Mouse (Mus musculus) MEL (cell line): ENCODE results near the gene Tnip3. TPM values are rescaled to one million over a fixed set of nuclear protein-coding genes. Genes with fewer than 3 reads are reported as not detected.

ENCODE experiments used
- DNase-seq: peaks from one replicate; pipeline ENCODE4 v3.0.0; 2011; ENCODE audit warnings: low read depth, low spot score
- H3K27ac ChIP-seq: 2 replicates; pipeline ENCODE4 v1.5.1; 2012; ENCODE audit warnings: low read depth, mild to moderate bottlenecking, control low read depth, low read length, moderate library complexity; ENCODE audit not compliant: control insufficient read depth
- H3K27me3 ChIP-seq, 2 experiments: fragments of 150-350 bp in 1 of 2; sonication (generic) in 1 of 2; 2 replicates each; pipeline ENCODE4 v1.6.1; 2012; ENCODE audit warnings: low read length in 2 of 2, mild to moderate bottlenecking in 2 of 2, improper control_type of control experiment in 1 of 2, moderate library complexity in 1 of 2; ENCODE audit not compliant: insufficient read depth in 2 of 2, control insufficient read depth in 1 of 2
- H3K36me3 ChIP-seq, 2 experiments: 2 replicates each; pipeline ENCODE4 v1.6.1; 2012 to 2014; ENCODE audit warnings: low read length in 2 of 2, improper control_type of control experiment in 1 of 2, inconsistent platforms in 1 of 2, mild to moderate bottlenecking in 1 of 2; ENCODE audit not compliant: insufficient read depth in 2 of 2, control insufficient read depth in 1 of 2
- H3K4me1 ChIP-seq, 2 experiments: fragments of 150-350 bp in 1 of 2; sonication (generic) in 1 of 2; 2 replicates each; pipeline ENCODE4 v1.6.1; 2012; ENCODE audit warnings: low read length in 2 of 2, improper control_type of control experiment in 1 of 2, mild to moderate bottlenecking in 1 of 2; ENCODE audit not compliant: insufficient read depth in 2 of 2, control insufficient read depth in 1 of 2
- H3K4me3 ChIP-seq, 2 experiments: fragments of 150-350 bp in 1 of 2; sonication (generic) in 1 of 2; 2 replicates each; pipeline ENCODE4 v1.5.1; 2012; ENCODE audit warnings: low read depth in 2 of 2, low read length in 2 of 2, mild to moderate bottlenecking in 2 of 2, moderate library complexity in 2 of 2, control low read depth in 1 of 2, improper control_type of control experiment in 1 of 2; ENCODE audit not compliant: control insufficient read depth in 1 of 2, insufficient read depth in 1 of 2
- H3K79me2 ChIP-seq: 2 replicates; pipeline ENCODE4 v1.6.1; 2012; ENCODE audit warnings: mild to moderate bottlenecking, low read length, moderate library complexity; ENCODE audit not compliant: control insufficient read depth, poor library complexity, insufficient read depth
- H3K9ac ChIP-seq: 2 replicates; pipeline ENCODE4 v1.6.1; 2012; ENCODE audit warnings: low read depth, mild to moderate bottlenecking, control low read depth, low read length, moderate library complexity; ENCODE audit not compliant: control insufficient read depth, poor library complexity, severe bottlenecking
- H3K9me3 ChIP-seq: fragments of 150-350 bp; sonication (generic); replicated peaks from 2 replicates; pipeline ENCODE4 v1.6.1; 2012; ENCODE audit warnings: mild to moderate bottlenecking, low read length, improper control_type of control experiment, moderate library complexity; ENCODE audit not compliant: insufficient read depth
- CHD1 ChIP-seq: IDR thresholded peaks from 2 replicates; pipeline ENCODE4 v1.6.1; 2012; ENCODE audit warnings: low read depth, mild to moderate bottlenecking, inconsistent platforms, low read length, improper control_type of control experiment
- CTCF ChIP-seq, 3 experiments: IDR thresholded peaks in 2 of 3; conservative IDR thresholded peaks in 1 of 3; 2 replicates each; pipeline ENCODE4 v1.5.1; 2011 to 2012; ENCODE audit warnings: low read length in 3 of 3, low read depth in 2 of 3, mild to moderate bottlenecking in 2 of 3, improper control_type of control experiment in 1 of 3, inconsistent platforms in 1 of 3, mixed read lengths in 1 of 3, moderate library complexity in 1 of 3; ENCODE audit not compliant: control insufficient read depth in 1 of 3, insufficient read depth in 1 of 3, poor library complexity in 1 of 3, severe bottlenecking in 1 of 3
- ETS1 ChIP-seq: IDR thresholded peaks from 2 replicates; pipeline ENCODE4 v1.6.1; 2012; ENCODE audit warnings: low read depth, mild to moderate bottlenecking, inconsistent platforms, low read length, improper control_type of control experiment, moderate library complexity
- HCFC1 ChIP-seq: IDR thresholded peaks from 2 replicates; pipeline ENCODE4 v1.6.1; 2012; ENCODE audit warnings: low read depth, mild to moderate bottlenecking, inconsistent platforms, low read length, improper control_type of control experiment, moderate library complexity
- MAZ ChIP-seq: IDR thresholded peaks from 2 replicates; pipeline ENCODE4 v1.6.1; 2012; ENCODE audit warnings: low read depth, mild to moderate bottlenecking, inconsistent platforms, low read length, improper control_type of control experiment
- MEF2A ChIP-seq: IDR thresholded peaks from 2 replicates; pipeline ENCODE4 v1.6.1; 2014; ENCODE audit warnings: low read depth, mild to moderate bottlenecking, inconsistent platforms, low read length, improper control_type of control experiment; ENCODE audit not compliant: poor library complexity, insufficient replicate concordance, severe bottlenecking; ENCODE audit errors: extremely low read depth
- MXI1 ChIP-seq: IDR thresholded peaks from 2 replicates; pipeline ENCODE4 v1.6.1; 2011; ENCODE audit warnings: mild to moderate bottlenecking, low read depth, low read length, improper control_type of control experiment
- NELFE ChIP-seq: IDR thresholded peaks from 2 replicates; pipeline ENCODE4 v1.6.1; 2011; ENCODE audit warnings: low read depth, low read length, improper control_type of control experiment
- POLR2A ChIP-seq, 2 experiments: IDR thresholded peaks; 2 replicates each; pipeline ENCODE4 v1.6.1; 2011 to 2012; ENCODE audit warnings: low read length in 2 of 2, mild to moderate bottlenecking in 2 of 2, control low read depth in 1 of 2, improper control_type of control experiment in 1 of 2, low read depth in 1 of 2, moderate library complexity in 1 of 2; ENCODE audit not compliant: control insufficient read depth in 1 of 2, insufficient read depth in 1 of 2, poor library complexity in 1 of 2
- POLR2AphosphoS2 ChIP-seq: IDR thresholded peaks from 2 replicates; pipeline ENCODE4 v1.6.1; 2011; ENCODE audit warnings: low read length, improper control_type of control experiment
- SIN3A ChIP-seq: IDR thresholded peaks from 2 replicates; pipeline ENCODE4 v1.6.1; 2012; ENCODE audit warnings: low read length, improper control_type of control experiment, inconsistent platforms
- polyA plus RNA-seq, 2 experiments: library from polyadenylated mRNA; stranded (reverse) in 1 of 2; unstranded in 1 of 2; fragments of >175 nt in 1 of 2; fragments of >200 nt in 1 of 2; gene quantifications; 2 replicates each; pipeline versions ENCODE4 v1.2.1 to v1.2.4; 2012; ENCODE audit warnings: low replicate concordance in 2 of 2, low read depth in 1 of 2; ENCODE audit not compliant: insufficient read length in 2 of 2, insufficient read depth in 1 of 2, missing spikeins in 1 of 2
- total RNA-seq: library from RNA; depleted of rRNA; stranded (reverse); fragments of 300-350 nt; gene quantifications from 2 replicates; pipeline ENCODE4 v1.2.3, GENCODE M21; 2012

Gene Tnip3
- total and polyA plus RNA-seq, 3 experiments: 0.99 TPM; not detected in 2

GRCm38 (mm10) chr6:65533687-65534086 is 8.6 kb downstream of the Tnip3 start:
- H3K27me3 ChIP-seq: peaks cover 0 to 3% of the 10 kb centered on the region in 2 experiments; a peak in 1 of 4 replicates
- TF ChIP-seq NELFE: no peak
- no peak for TF ChIP-seq POLR2A (IDR thresholded peaks at IDR 0.05; ENCODE audit: control insufficient read depth in 1 of 2, insufficient read depth in 1 of 2, low read depth in 1 of 2, low read length in 2 of 2, poor library complexity in 1 of 2)
- TF ChIP-seq MEF2A: no peak
- H3K4me3 ChIP-seq: no peak overlapping the region
- no peak overlapping the region for H3K9ac ChIP-seq
- H3K4me1 ChIP-seq: no peaks in the 10 kb centered on the region
- no peak overlapping the region for H3K27ac ChIP-seq
- H3K36me3 ChIP-seq: no peaks in the 10 kb centered on the region
- no peak for DNase-seq
- H3K79me2 ChIP-seq: no peaks in the 10 kb centered on the region
- no peaks in the 10 kb centered on the region for H3K9me3 ChIP-seq

- Histone ChIP-seq H3K4me1 (no peaks in the 10 kb centered on the region), H3K4me3 (no peak overlapping the region), H3K27me3 (peaks cover 0 to 3% of the 10 kb centered on the region in 2 experiments; a peak in 1 of 4 replicates), H3K36me3 (no peaks in the 10 kb centered on the region), H3K27ac (no peak overlapping the region), H3K9ac (no peak overlapping the region), H3K9me3 (no peaks in the 10 kb centered on the region), H3K79me2 (no peaks in the 10 kb centered on the region)
- no peak for TF ChIP-seq MAZ
- no peak for TF ChIP-seq ETS1
- DNase-seq: no peak
Observed at GRCm38 (mm10) chr6:65537327-65537884, 12.3 kb downstream of the Tnip3 start.

- Histone ChIP-seq H3K36me3 (no peaks in the 10 kb centered on the region), H3K9me3 (no peaks in the 10 kb centered on the region), H3K27ac (no peak overlapping the region), H3K4me1 (no peaks in the 10 kb centered on the region), H3K79me2 (no peaks in the 10 kb centered on the region), H3K4me3 (no peak overlapping the region), H3K9ac (no peak overlapping the region), H3K27me3 (peaks cover 0 to 3% of the 10 kb centered on the region in 2 experiments; a peak in 1 of 4 replicates)
- no peak for DNase-seq
- TF ChIP-seq POLR2AphosphoS2: no peak
- TF ChIP-seq HCFC1: no peak
- TF ChIP-seq CTCF (IDR thresholded peaks at IDR 0.05 in 2 of 3, conservative IDR thresholded peaks at IDR 0.05 in 1 of 3; ENCODE audit: control insufficient read depth in 1 of 3, insufficient read depth in 1 of 3, low read depth in 2 of 3, low read length in 3 of 3, poor library complexity in 1 of 3, severe bottlenecking in 1 of 3): no peak
- no peak for TF ChIP-seq MXI1
- no peak for TF ChIP-seq SIN3A
- TF ChIP-seq CHD1: no peak
Observed at GRCm38 (mm10) chr6:65538022-65538652, 13.0 kb downstream of the Tnip3 start.
